Mouse (Mus musculus) olfactory bulb, adult 2 months (tissue): ENCODE data around the gene Umodl1. TPM values are rescaled to one million over a fixed set of nuclear protein-coding genes. Genes with fewer than 3 reads are reported as not detected.

Experiments used
- H3K27ac ChIP-seq: fragments of 200-500 bp; 2 replicates; pipeline ENCODE4 v1.5.1; 2012; ENCODE audit warnings: low read depth, low read length; ENCODE audit not compliant: insufficient read depth
- H3K4me1 ChIP-seq: fragments of 200-500 bp; 2 replicates; pipeline ENCODE4 v1.6.1; 2012; ENCODE audit warnings: low read length; ENCODE audit not compliant: control insufficient read depth, insufficient read depth
- H3K4me3 ChIP-seq: fragments of 200-500 bp; 2 replicates; pipeline ENCODE4 v1.5.1; 2012; ENCODE audit warnings: mild to moderate bottlenecking, low read depth, low read length, moderate library complexity; ENCODE audit not compliant: insufficient read depth
- CTCF ChIP-seq: fragments of 200-500 bp; IDR thresholded peaks from 2 replicates; pipeline ENCODE4 v1.5.1; 2012; ENCODE audit warnings: low read depth, mild to moderate bottlenecking, low read length, moderate library complexity; ENCODE audit not compliant: insufficient read depth
- POLR2A ChIP-seq: fragments of 200-500 bp; IDR thresholded peaks from 2 replicates; pipeline ENCODE4 v1.6.1; 2012; ENCODE audit warnings: mild to moderate bottlenecking, low read depth, low read length, moderate library complexity; ENCODE audit not compliant: insufficient read depth
- WGBS: fragments of 180-500 bp; shearing (Covaris S2); methylation state at CpG from one replicate; pipeline ENCODE4 v1.1.7; 2018; 5-methylcytosine and 5-hydroxymethylcytosine counted together
- polyA plus RNA-seq: library from polyadenylated mRNA; stranded (reverse); fragments of >200 nt; gene quantifications from 2 replicates; pipeline ENCODE4 v1.2.4, GENCODE M21; 2012; ENCODE audit warnings: low replicate concordance; ENCODE audit not compliant: missing spikeins, insufficient read depth, insufficient read length

Gene Umodl1
- polyA plus RNA-seq, 1 experiment = not detected

GRCm38 (mm10) chr17:31038381-31038780, 83.9 kb downstream of the Umodl1 start:
- no peak overlapping the region for H3K27ac ChIP-seq
- TF ChIP-seq POLR2A (no peak), CTCF (no peak)
- 63% methylated on average over 4 of the region's 4 CpGs for WGBS
- H3K4me3 ChIP-seq = no peak overlapping the region
- peaks cover 17% of the 10 kb centered on the region for H3K4me1 ChIP-seq

- Histone ChIP-seq H3K4me1 (peaks cover 13% of the 10 kb centered on the region), H3K4me3 (no peak overlapping the region), H3K27ac (no peak overlapping the region)
- TF ChIP-seq POLR2A (no peak), CTCF (no peak)
- 69% methylated on average over 7 of the region's 7 CpGs for WGBS
Measured at GRCm38 (mm10) chr17:31039626-31040025, 85.2 kb downstream of the Umodl1 start.

GRCm38 (mm10) chr17:31040421-31040820, 86.0 kb downstream of the Umodl1 start:
- 91% methylated on average over 7 of the region's 7 CpGs for WGBS
- TF ChIP-seq CTCF (no peak), POLR2A (no peak)
- H3K4me3 ChIP-seq = no peak overlapping the region

GRCm38 (mm10) chr17:31042751-31043150, 88.3 kb downstream of the Umodl1 start:
- Histone ChIP-seq H3K4me1 (peaks cover 4% of the 10 kb centered on the region; the same call in 1 of the 2 replicates), H3K4me3 (no peak overlapping the region), H3K27ac (no peak overlapping the region)
- no peak for TF ChIP-seq POLR2A
- TF ChIP-seq CTCF = no peak
- WGBS = 70% methylated on average over 2 of the region's 2 CpGs

More at GRCm38 (mm10) chr17:31040421-31040820, 86.0 kb downstream of the Umodl1 start:
- Histone ChIP-seq H3K27ac (no peak overlapping the region), H3K4me1 (peaks cover 13% of the 10 kb centered on the region)

GRCm38 (mm10) chr17:31057151-31057890, 102.9 kb downstream of the Umodl1 start, which contains the start of gene Abcg1:
Abcg1 (plus strand) TSS chr17:31057675.
- H3K27ac ChIP-seq = peak within 1 kb of the TSS; percentile 91
- peak within 1 kb of the TSS; percentile 85 for H3K4me3 ChIP-seq
- WGBS = 4% methylated on average over 49 of the region's 49 CpGs
- peaks cover 31% of the 10 kb centered on the region for H3K4me1 ChIP-seq
- TF ChIP-seq CTCF (peak; percentile 22; the same call in 1 of the 2 replicates), POLR2A (peak; percentile 85; the same call in 1 of the 2 replicates)

GRCm38 (mm10) chr17:31057891-31058744, 103.7 kb downstream of the Umodl1 start:
- H3K27ac ChIP-seq = peak overlapping the region; percentile 91
- H3K4me3 ChIP-seq = peak overlapping the region; percentile 85
- under 1% methylated on average over 31 of the region's 31 CpGs for WGBS
- H3K4me1 ChIP-seq = peaks cover 31% of the 10 kb centered on the region
- TF ChIP-seq CTCF (no peak), POLR2A (no peak)

GRCm38 (mm10) chr17:31058745-31059085, 104.3 kb downstream of the Umodl1 start:
- under 1% methylated on average over 13 of the region's 13 CpGs for WGBS
- TF ChIP-seq CTCF (no peak), POLR2A (no peak)
- Histone ChIP-seq H3K4me1 (peaks cover 31% of the 10 kb centered on the region), H3K4me3 (peak overlapping the region; percentile 85), H3K27ac (peak overlapping the region; percentile 91)

GRCm38 (mm10) chr17:31060196-31060587, 105.8 kb downstream of the Umodl1 start:
- 55% methylated on average over 4 of the region's 4 CpGs for WGBS
- peak overlapping the region; percentile 32 for H3K27ac ChIP-seq

More at GRCm38 (mm10) chr17:31060196-31060587, 105.8 kb downstream of the Umodl1 start:
- no peak for TF ChIP-seq CTCF
- no peak for TF ChIP-seq POLR2A
- 0 out of 2 replicates have a peak overlapping the region, but pooled peaks have one; percentile 15 for H3K4me3 ChIP-seq
- H3K4me1 ChIP-seq = peaks cover 31% of the 10 kb centered on the region

Other genes with a start within 250 kb of the Umodl1 start
- not detected in 2 replicates for gene Glp1r, start 52.8 kb upstream of the Umodl1 start, polyA plus RNA-seq
- gene Abcg1, start 103.0 kb downstream of the Umodl1 start, polyA plus RNA-seq = not detected in 2 replicates
- not detected in 2 replicates for gene Tff3, start 175.0 kb downstream of the Umodl1 start, polyA plus RNA-seq
- gene Tff2, start 189.6 kb downstream of the Umodl1 start, polyA plus RNA-seq = not detected in 2 replicates
- not detected in 2 replicates for gene Tff1, start 210.6 kb downstream of the Umodl1 start, polyA plus RNA-seq
- gene Tmprss3, start 244.3 kb downstream of the Umodl1 start, polyA plus RNA-seq = not detected in 2 replicates